Comparison of ENCODE assay signal across 10 mouse cellular contexts in genomic region chr2:42007606-42008005, GRCm38 (mm10).
DNase-seq lines count a peak whose midpoint lies in the region; ATAC-seq and TF ChIP-seq lines count a peak whose summit lies in the region.
"Had no signal": no experiment of that assay in that cellular context is flagged by ENCODE, and none has a peak within 500 bp of the region (broad histone marks: within the 10 kb centered on the region; RNA-seq: fewer than 3 reads in every experiment).

No protein-coding gene starts in this region.

- H3K9ac ChIP-seq in heart, adult 2 months (ENCODE audit: low read depth, low read length): no peak overlapping the region
- H3K9ac ChIP-seq: stomach, embryonic 15.5 days had no signal

- intact Hi-C loops in heart, postnatal 10 days (cut with DNase I): no loop called here
- intact Hi-C loops in heart, adult 2 months (cut with DNase I): no loop called here
- intact Hi-C loops in left cerebral cortex, adult 2 months (cut with DNase I): no loop called here

- 61% methylated on average over 3 of the region's 3 CpGs for WGBS in heart, adult 2 months

- TF ChIP-seq CTCF in heart, adult 2 months (IDR thresholded peaks at IDR 0.05): no peak
- TF ChIP-seq CTCF in left cerebral cortex, adult 2 months (IDR thresholded peaks at IDR 0.05): no peak

- no peaks in the 10 kb centered on the region for H3K36me3 ChIP-seq in heart, adult 2 months (ENCODE audit: control insufficient read depth, insufficient read depth, low read length)
- H3K36me3 ChIP-seq: stomach, embryonic 15.5 days had no signal

- no peaks in the 10 kb centered on the region for H3K27me3 ChIP-seq in heart, adult 2 months (ENCODE audit: control insufficient read depth, insufficient read depth, low read length)
- H3K27me3 ChIP-seq: stomach, embryonic 15.5 days had no signal

- peak; percentile 4 to 24 for DNase-seq in heart, postnatal 10 days
- DNase-seq in heart, adult 2 months: no peak
- DNase-seq in forelimb bud, embryonic 11.5 days (ENCODE audit: low read depth, low spot score): peak; percentile 4
- peak in 1 of 2 experiments; percentile 23 for DNase-seq in left cerebral cortex, adult 2 months (ENCODE audit: extremely low spot score in 1 of 2, low spot score in 2 of 2)
- DNase-seq in right cerebral cortex, postnatal 14 days: peak; percentile 7
- no peak for DNase-seq in lung, postnatal 10 days
- no peak for DNase-seq in thymus, postnatal 4 days

- ATAC-seq in erythroblast, adult 5-6 weeks (replicated peaks; ENCODE audit: low FRiP score, poor library complexity, severe bottlenecking): no peak
- ATAC-seq: CD4-positive, CD25-positive, alpha-beta regulatory T cell, adult 4 months had no signal

- H3K79me2 ChIP-seq in heart, adult 2 months (replicated peaks; ENCODE audit: control insufficient read depth, insufficient read depth, low read length): no peaks in the 10 kb centered on the region

- H3K4me3 ChIP-seq in heart, adult 2 months: no peak overlapping the region
- H3K4me3 ChIP-seq in left cerebral cortex, adult 2 months: no peak overlapping the region
- H3K4me3 ChIP-seq: stomach, embryonic 15.5 days had no signal

- TF ChIP-seq EP300 in heart, adult 2 months (IDR thresholded peaks at IDR 0.05; ENCODE audit: insufficient read depth, low read depth, low read length): no peak

- no peaks in the 10 kb centered on the region for H3K4me1 ChIP-seq in heart, adult 2 months (ENCODE audit: control insufficient read depth, insufficient read depth, low read length)
- H3K4me1 ChIP-seq: stomach, embryonic 15.5 days had no signal

- H3K27ac ChIP-seq in heart, adult 2 months: no peak overlapping the region
- H3K27ac ChIP-seq in left cerebral cortex, adult 2 months: peak overlapping the region; percentile 71
- H3K27ac ChIP-seq: stomach, embryonic 15.5 days had no signal

- no peak for TF ChIP-seq POLR2A in heart, adult 2 months (IDR thresholded peaks at IDR 0.05; ENCODE audit: insufficient read depth, low read depth, low read length)

Comparison
In these comparisons a context has a peak if more than half of its experiments do, and no peak if none do; other contexts are left out.
1. DNase-seq: peak in heart, postnatal 10 days (2 of 2), forelimb bud, embryonic 11.5 days (single experiment) and right cerebral cortex, postnatal 14 days (single experiment); none in heart, adult 2 months (0 of 2), lung, postnatal 10 days (single experiment) and thymus, postnatal 4 days (single experiment).